Comparison of ENCODE assay signal across 22 mouse cellular contexts in genomic region chr8:64422200-64422849, GRCm38 (mm10).
DNase-seq lines count a peak whose midpoint lies in the region; ATAC-seq lines count a peak whose summit lies in the region.
"Had no signal": no experiment of that assay in that cellular context is flagged by ENCODE, and none has a peak within 500 bp of the region (broad histone marks: within the 10 kb centered on the region; RNA-seq: fewer than 3 reads in every experiment).

No protein-coding gene starts in this region.

- no peaks in the 10 kb centered on the region for H3K27me3 ChIP-seq in forebrain, embryonic 11.5 days (ENCODE audit: control insufficient read depth, insufficient read depth, low read length)
- H3K27me3 ChIP-seq in forebrain, embryonic 10.5 days (ENCODE audit: poor library complexity, severe bottlenecking): no peaks in the 10 kb centered on the region
- H3K27me3 ChIP-seq in forebrain, embryonic 15.5 days: no peaks in the 10 kb centered on the region
- 0 out of 2 replicates have a peak, but pooled peaks cover 5% of the 10 kb centered on the region for H3K27me3 ChIP-seq in midbrain, embryonic 12.5 days
- no peaks in the 10 kb centered on the region for H3K27me3 ChIP-seq in neural tube, embryonic 15.5 days (replicated peaks)
- H3K27me3 ChIP-seq: CH12.LX; embryonic facial prominence, embryonic 12.5 days had no signal

- peak; percentile 42; the same call in 1 of the 2 replicates for ATAC-seq in forebrain, embryonic 11.5 days (replicated peaks; ENCODE audit: low FRiP score)
- peak; percentile 85 for ATAC-seq in forebrain, embryonic 15.5 days (replicated peaks)
- ATAC-seq in midbrain, embryonic 12.5 days (ENCODE audit: low FRiP score, low read depth): peak; percentile 78
- 0 out of 2 replicates have a peak, but pooled peaks have one; percentile 50 for ATAC-seq in neural tube, embryonic 15.5 days (ENCODE audit: low FRiP score)
- ATAC-seq: activated CD4-positive, CD25-positive, alpha-beta regulatory T cell, adult 4 months had no signal

- no peaks in the 10 kb centered on the region for H3K9me3 ChIP-seq in forebrain, embryonic 11.5 days (ENCODE audit: control insufficient read depth, low read length)
- H3K9me3 ChIP-seq in forebrain, embryonic 10.5 days: no peaks in the 10 kb centered on the region
- no peaks in the 10 kb centered on the region for H3K9me3 ChIP-seq in forebrain, embryonic 15.5 days
- no peaks in the 10 kb centered on the region for H3K9me3 ChIP-seq in midbrain, embryonic 12.5 days
- H3K9me3 ChIP-seq in neural tube, embryonic 15.5 days (replicated peaks): no peaks in the 10 kb centered on the region
- H3K9me3 ChIP-seq: embryonic facial prominence, embryonic 12.5 days; heart, embryonic 10.5 days had no signal

- no peak overlapping the region for H3K4me3 ChIP-seq in forebrain, embryonic 11.5 days (ENCODE audit: low read depth, low read length)
- H3K4me3 ChIP-seq in forebrain, embryonic 10.5 days: no peak overlapping the region
- H3K4me3 ChIP-seq in forebrain, embryonic 15.5 days: no peak overlapping the region
- no peak overlapping the region for H3K4me3 ChIP-seq in midbrain, embryonic 12.5 days
- no peak overlapping the region for H3K4me3 ChIP-seq in neural tube, embryonic 15.5 days (replicated peaks)
- H3K4me3 ChIP-seq: embryonic facial prominence, embryonic 12.5 days; heart, embryonic 10.5 days; myocyte had no signal

- H3K4me1 ChIP-seq in forebrain, embryonic 11.5 days (replicated peaks; ENCODE audit: control insufficient read depth, insufficient read depth, low read length): peaks cover 5% of the 10 kb centered on the region; the same call in 1 of the 2 replicates
- H3K4me1 ChIP-seq in forebrain, embryonic 10.5 days: peaks cover 20% of the 10 kb centered on the region
- peaks cover 13% of the 10 kb centered on the region for H3K4me1 ChIP-seq in forebrain, embryonic 15.5 days
- H3K4me1 ChIP-seq in midbrain, embryonic 12.5 days: peaks cover 18% of the 10 kb centered on the region
- peaks cover 10% of the 10 kb centered on the region for H3K4me1 ChIP-seq in neural tube, embryonic 15.5 days
- H3K4me1 ChIP-seq: embryonic facial prominence, embryonic 12.5 days; heart, embryonic 10.5 days had no signal

- peak overlapping the region; percentile 21; the same call in 1 of the 2 replicates for H3K27ac ChIP-seq in forebrain, embryonic 11.5 days (ENCODE audit: low read depth, low read length)
- no peak overlapping the region for H3K27ac ChIP-seq in forebrain, embryonic 10.5 days
- H3K27ac ChIP-seq in forebrain, embryonic 15.5 days (replicated peaks): peak overlapping the region; percentile 56; the same call in 1 of the 2 replicates
- H3K27ac ChIP-seq in midbrain, embryonic 12.5 days (replicated peaks): no peak overlapping the region; the same call in 1 of the 2 replicates
- H3K27ac ChIP-seq in neural tube, embryonic 15.5 days (replicated peaks): no peak overlapping the region
- H3K27ac ChIP-seq: embryonic facial prominence, embryonic 12.5 days; heart, embryonic 10.5 days had no signal

- WGBS in forebrain, embryonic 11.5 days: 24% methylated on average over 8 of the region's 8 CpGs
- 43% methylated on average over 8 of the region's 8 CpGs for WGBS in forebrain, embryonic 10.5 days
- 8% methylated on average over 8 of the region's 8 CpGs for WGBS in forebrain, embryonic 15.5 days
- WGBS in midbrain, embryonic 12.5 days: 15% methylated on average over 8 of the region's 8 CpGs
- 18% methylated on average over 8 of the region's 8 CpGs for WGBS in neural tube, embryonic 15.5 days

- no peak overlapping the region for H3K9ac ChIP-seq in forebrain, embryonic 11.5 days (ENCODE audit: low read length)
- H3K9ac ChIP-seq in forebrain, embryonic 15.5 days (replicated peaks): no peak overlapping the region
- H3K9ac ChIP-seq in midbrain, embryonic 12.5 days (replicated peaks): no peak overlapping the region
- no peak overlapping the region for H3K9ac ChIP-seq in neural tube, embryonic 15.5 days (replicated peaks)
- H3K9ac ChIP-seq: embryonic facial prominence, embryonic 12.5 days; lung, embryonic 14.5 days had no signal

- no peaks in the 10 kb centered on the region for H3K36me3 ChIP-seq in forebrain, embryonic 11.5 days (ENCODE audit: control insufficient read depth, insufficient read depth, low read length)
- H3K36me3 ChIP-seq in forebrain, embryonic 10.5 days (replicated peaks): no peaks in the 10 kb centered on the region
- no peaks in the 10 kb centered on the region for H3K36me3 ChIP-seq in forebrain, embryonic 15.5 days
- H3K36me3 ChIP-seq in midbrain, embryonic 12.5 days: no peaks in the 10 kb centered on the region
- H3K36me3 ChIP-seq in neural tube, embryonic 15.5 days: no peaks in the 10 kb centered on the region
- H3K36me3 ChIP-seq: embryonic facial prominence, embryonic 12.5 days; heart, embryonic 10.5 days had no signal

- H3K4me2 ChIP-seq in forebrain, embryonic 11.5 days (ENCODE audit: low read depth, low read length, severe bottlenecking): no peak overlapping the region
- 0 out of 2 replicates have a peak overlapping the region, but pooled peaks have one; percentile 8 for H3K4me2 ChIP-seq in forebrain, embryonic 15.5 days (replicated peaks)
- no peak overlapping the region for H3K4me2 ChIP-seq in midbrain, embryonic 12.5 days (replicated peaks)
- no peak overlapping the region for H3K4me2 ChIP-seq in neural tube, embryonic 15.5 days
- H3K4me2 ChIP-seq: embryonic facial prominence, embryonic 12.5 days; lung, embryonic 14.5 days had no signal

- no peak for DNase-seq in forebrain, embryonic 11.5 days (ENCODE audit: low spot score)
- DNase-seq in forebrain, embryonic 10.5 days (ENCODE audit: extremely low spot score, low spot score): no peak
- DNase-seq in adrenal gland, adult 8-10 months: no peak
- DNase-seq in ovary, postnatal 10 days (ENCODE audit: low spot score): no peak
- DNase-seq in gastrocnemius, postnatal 10 days: no peak
- DNase-seq: cerebellum, adult 11-12 months; cerebellum, postnatal 36 days; gastrocnemius, postnatal 25 days; heart, postnatal 14 days; kidney, adult 18-20 months; kidney, postnatal 25 days; layer of hippocampus, adult 9-11 months; liver; lung, embryonic 14.5 days had no signal

Comparison
In these comparisons a context has a peak if more than half of its experiments do, and no peak if none do; other contexts are left out.
1. H3K27ac ChIP-seq: peak in forebrain, embryonic 11.5 days (single experiment) and forebrain, embryonic 15.5 days (single experiment); none in forebrain, embryonic 10.5 days (single experiment), midbrain, embryonic 12.5 days (single experiment) and neural tube, embryonic 15.5 days (single experiment).
2. Peak in every context shown above with its lines, with median percentiles within 50 percentile points of each other: ATAC-seq.